Mouse (Mus musculus) adrenal gland, postnatal 10 days (tissue): ENCODE results near the gene Gm4450. TPM values are rescaled to one million over a fixed set of nuclear protein-coding genes. Genes with fewer than 3 reads are reported as not detected.
"Not testable (repeated sequence)": the region's sequence is repeated elsewhere in the genome, so short reads cannot be mapped to it uniquely, and the experiment has no call there.

Experiments
- DNase-seq: peaks from one replicate; pipeline ENCODE4 v3.0.0; 2021; ENCODE audit warnings: mixed read lengths
- long read RNA-seq, 2 experiments: library from polyadenylated mRNA; stranded (forward); transcript quantifications; one replicate each; pipeline ENCODE4 v2.0.0; 2021
- total RNA-seq, 2 experiments: library from RNA; stranded (reverse); gene quantifications; 2 replicates each; pipeline ENCODE4 v1.2.3; 2021

Gm4450 gene
- total RNA-seq: 1 to 10 TPM; 1.2 TPM
- long read RNA-seq, experiment 1: 0 reads
- long read RNA-seq, experiment 2, partial matches to known transcripts: 0 of 22 reads
- long read RNA-seq, experiment 2, other reads (novel, unspliced or antisense): 16 of 22 reads

GRCm38 (mm10) chr3:98457026-98457425 lies at the start of gene Gm4450:
Gene Gm4450 (minus strand): TSS chr3:98457126.
- DNase-seq: not testable (repeated sequence)

DNA sequence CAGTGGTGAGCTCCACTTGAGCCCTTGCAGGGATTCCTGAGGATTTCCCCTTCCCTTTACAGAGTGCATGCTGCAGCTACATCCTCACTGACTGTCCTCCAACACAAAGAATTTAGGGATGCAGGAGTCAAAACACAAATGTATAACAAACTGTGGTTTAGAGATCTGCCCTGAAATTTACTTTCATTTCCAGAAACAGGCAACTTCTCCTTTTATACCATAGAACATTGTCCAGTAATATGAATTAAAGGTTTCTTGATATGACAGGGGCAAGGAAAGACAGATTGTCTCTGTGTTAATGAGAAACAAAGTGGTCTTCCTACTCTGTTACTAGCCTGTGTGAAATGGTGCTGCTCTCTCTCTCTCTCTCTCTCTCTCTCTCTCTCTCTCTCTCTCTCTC lies 40.5 kb upstream of the Gm4450 start:
- not testable (repeated sequence) for DNase-seq

DNA sequence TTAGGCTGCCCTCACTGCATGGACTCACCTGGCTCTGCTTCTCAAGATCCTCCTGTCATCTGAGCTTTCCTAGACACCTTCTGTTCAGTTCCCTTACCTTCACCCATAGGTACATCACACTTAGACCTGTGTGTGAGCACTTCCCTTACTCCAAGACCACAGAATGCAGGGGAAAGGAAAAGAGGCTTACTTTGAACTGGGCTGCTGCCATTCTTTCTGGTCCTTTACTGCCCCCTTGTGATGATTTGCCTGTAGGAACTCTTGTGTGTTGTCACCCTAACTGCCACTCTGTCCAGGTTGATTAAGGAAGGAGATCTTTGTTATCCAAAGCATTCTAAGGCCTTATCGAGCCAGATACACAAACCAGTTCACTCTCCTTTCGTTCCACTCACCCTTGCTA lies 39.8 kb upstream of the Gm4450 start:
- not testable (repeated sequence) for DNase-seq

DNA sequence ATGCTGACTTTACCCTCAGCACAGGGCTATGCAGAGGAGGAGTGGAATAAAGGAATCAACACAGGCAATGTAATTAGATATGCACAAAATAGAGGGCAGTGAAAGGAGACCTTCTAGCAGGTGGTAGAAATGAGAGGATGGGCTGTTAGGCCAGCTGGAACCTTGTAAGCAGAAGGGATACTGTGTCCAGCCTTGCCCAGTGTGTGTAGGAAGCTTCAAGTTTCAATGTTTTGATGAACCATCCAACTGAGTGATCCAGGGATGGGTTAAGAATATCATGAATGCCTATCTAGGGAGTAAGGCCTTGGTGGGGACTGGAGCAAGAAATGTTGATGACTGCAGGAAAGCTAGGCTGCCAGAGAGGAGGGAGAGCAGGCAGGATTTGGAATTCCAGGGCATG lies 38.1 kb upstream of the Gm4450 start:
- DNase-seq: not testable (repeated sequence)

DNA sequence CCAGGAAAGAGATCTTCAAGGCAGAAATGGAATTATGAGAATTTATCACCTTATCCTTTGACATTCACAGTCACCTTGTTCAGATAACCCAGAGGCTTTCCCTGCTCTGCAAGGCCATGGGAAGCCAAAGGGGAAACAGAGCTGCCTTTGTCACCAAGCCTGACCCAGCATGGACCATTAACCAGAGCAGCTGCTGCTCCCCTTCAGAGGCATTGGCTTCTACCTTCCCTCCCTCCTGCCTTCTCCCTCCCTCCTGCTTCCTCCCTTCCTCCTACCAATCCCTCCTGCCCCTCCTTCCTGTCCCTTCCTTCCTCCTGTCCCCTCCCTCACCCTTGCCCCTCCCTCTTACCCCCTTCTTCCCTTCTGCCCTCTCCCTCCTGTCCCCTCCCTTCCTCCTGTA lies 37.3 kb upstream of the Gm4450 start:
- not testable (repeated sequence) for DNase-seq

DNA sequence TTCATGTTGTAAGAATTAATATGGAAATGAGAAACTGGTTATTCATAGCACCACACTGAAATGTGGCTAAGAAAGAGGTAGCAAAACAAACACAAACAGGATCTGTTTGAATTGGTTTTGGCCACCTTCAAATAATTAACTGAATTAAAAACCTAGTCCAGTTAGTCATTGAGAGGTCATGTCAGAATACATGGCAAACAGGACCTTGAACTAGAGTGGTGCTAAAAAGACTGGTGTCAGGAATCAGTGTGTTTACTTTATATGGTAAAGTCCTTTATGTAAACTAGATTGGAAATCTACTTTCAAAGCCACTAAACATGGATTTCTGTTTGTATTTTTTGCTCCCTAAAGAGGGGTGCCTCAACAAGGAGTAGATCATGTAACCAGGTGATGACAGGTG lies 14.6 kb upstream of the Gm4450 start:
- DNase-seq: not testable (repeated sequence)

- DNase-seq: not testable (repeated sequence)
Observed at GRCm38 (mm10) chr3:98471057-98471456, 14.1 kb upstream of the Gm4450 start.

- DNase-seq: not testable (repeated sequence)
Observed at GRCm38 (mm10) chr3:98469323-98469722, 12.4 kb upstream of the Gm4450 start.

DNA sequence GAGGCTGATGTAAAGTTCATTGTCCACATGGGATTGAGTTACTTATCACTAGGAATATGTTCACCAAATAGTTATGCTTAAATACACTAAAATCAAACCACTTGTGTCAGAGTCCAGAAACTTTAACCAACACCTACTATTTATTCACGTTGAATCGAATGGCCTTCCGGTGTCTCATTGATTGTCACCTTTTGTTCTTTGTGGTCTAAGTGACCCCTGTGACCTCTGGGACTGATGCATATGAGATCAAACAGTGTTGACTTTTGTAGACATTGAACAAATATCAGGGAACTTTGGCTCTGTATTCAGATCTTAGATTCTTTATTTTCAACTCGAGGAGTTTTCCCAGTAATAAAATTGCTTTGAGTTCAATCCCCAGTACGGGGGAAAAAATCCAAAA lies 3.1 kb downstream of the Gm4450 start:
- not testable (repeated sequence) for DNase-seq

DNA sequence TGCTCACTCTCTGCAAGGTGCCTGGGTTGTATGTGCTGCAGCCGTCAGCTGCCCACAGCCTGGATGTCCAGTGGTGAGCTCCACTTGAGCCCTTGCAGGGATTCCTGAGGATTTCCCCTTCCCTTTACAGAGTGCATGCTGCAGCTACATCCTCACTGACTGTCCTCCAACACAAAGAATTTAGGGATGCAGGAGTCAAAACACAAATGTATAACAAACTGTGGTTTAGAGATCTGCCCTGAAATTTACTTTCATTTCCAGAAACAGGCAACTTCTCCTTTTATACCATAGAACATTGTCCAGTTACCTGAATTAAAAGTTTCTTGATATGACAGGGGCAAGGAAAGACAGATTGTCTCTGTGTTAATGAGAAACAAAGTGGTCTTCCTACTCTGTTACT lies 13.0 kb downstream of the Gm4450 start:
- DNase-seq: not testable (repeated sequence)

- DNase-seq: not testable (repeated sequence)
Observed at GRCm38 (mm10) chr3:98443149-98443779, 13.7 kb downstream of the Gm4450 start.

- not testable (repeated sequence) for DNase-seq
Observed at GRCm38 (mm10) chr3:98442245-98442644, 14.7 kb downstream of the Gm4450 start.

- no peak for DNase-seq
Observed at GRCm38 (mm10) chr3:98435030-98435429, 21.9 kb downstream of the Gm4450 start.

- DNase-seq: no peak
Observed at GRCm38 (mm10) chr3:98434088-98434816, 22.7 kb downstream of the Gm4450 start.

GRCm38 (mm10) chr3:98428928-98429525 lies 27.9 kb downstream of the Gm4450 start:
- DNase-seq: no peak

DNA sequence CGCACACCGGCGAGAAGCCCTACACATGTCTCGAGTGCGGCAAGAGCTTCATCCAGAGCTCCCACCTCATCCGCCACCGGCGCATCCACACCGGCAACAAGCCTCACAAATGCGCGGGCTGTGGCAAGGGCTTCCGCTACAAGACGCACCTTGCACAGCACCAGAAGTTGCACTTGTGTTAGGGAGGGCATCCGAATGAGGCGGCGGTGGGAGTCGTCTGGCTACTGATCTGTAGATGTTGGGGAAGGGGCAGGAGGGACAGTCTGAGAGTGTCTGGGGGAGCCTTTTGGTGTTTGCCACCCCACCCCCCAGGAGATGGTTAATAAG lies 28.5 kb downstream of the Gm4450 start:
- DNase-seq: peak; percentile 23

GRCm38 (mm10) chr3:98427600-98428448 lies 29.1 kb downstream of the Gm4450 start:
- peak; percentile 91 for DNase-seq

DNA sequence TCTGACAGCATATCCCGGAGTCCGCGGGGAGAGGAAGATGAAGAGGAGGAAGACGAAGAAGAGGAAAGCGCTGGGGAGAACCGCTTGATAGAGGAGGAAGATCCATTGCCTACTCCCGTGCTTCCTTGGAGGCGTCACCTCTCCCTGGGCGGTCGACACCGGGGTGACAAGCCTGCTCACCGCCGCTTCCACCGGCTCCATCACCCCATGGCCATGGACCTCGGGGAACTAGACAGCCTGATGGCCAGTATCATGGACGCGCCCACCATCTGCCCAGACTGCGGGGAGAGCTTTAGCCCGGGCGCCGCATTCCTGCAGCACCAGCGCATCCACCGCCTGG lies 29.7 kb downstream of the Gm4450 start:
- DNase-seq: no peak

DNA sequence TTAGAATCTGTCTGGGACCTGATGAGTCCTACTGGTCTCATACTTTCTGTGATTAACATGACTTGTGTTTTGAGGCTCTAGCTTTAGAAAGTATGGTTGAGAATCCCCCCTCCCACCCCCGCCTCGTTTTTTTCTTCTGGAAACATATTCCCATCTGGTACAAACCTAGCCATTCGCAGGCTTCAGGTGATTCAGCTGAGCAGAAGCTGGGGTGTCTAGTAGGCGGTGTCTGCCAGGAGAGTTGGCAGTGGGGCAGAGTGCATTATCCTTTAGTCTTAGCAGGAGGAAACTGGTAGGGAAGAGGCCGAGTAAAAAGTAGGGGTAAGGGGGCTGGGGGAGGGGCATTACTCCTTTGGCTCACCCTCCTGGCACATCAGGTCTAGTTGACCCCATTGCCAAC lies 30.2 kb downstream of the Gm4450 start:
- no peak for DNase-seq

- no peak for DNase-seq
Observed at GRCm38 (mm10) chr3:98422926-98423325, 34.0 kb downstream of the Gm4450 start.

DNA sequence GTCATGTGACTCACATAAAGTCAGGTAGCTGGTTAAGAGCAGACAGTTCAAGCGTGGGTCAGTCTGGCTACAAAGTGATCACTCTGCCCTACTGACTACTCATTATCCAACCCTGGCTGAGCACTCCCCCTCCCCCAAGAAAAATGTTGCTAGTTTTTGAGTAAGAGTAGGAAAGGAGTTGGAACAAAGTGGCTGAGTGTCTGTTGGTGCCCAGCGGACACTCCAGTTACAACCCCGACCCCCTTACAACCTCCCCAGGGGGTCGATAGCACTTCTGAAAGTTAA lies 37.2 kb downstream of the Gm4450 start:
- no peak for DNase-seq

GRCm38 (mm10) chr3:98418991-98419785 lies 37.7 kb downstream of the Gm4450 start:
- no peak for DNase-seq
